Mouse (Mus musculus): ENCODE data around the gene Mxra8.
A peak's percentile ranks its signal among the peaks of the same experiment; 100 is the strongest.

Gene Mxra8

GRCm38 (mm10) chr4:155837404-155838010 is 2.0 kb upstream of the Mxra8 start:
- DNase-seq (ENCODE audit: low spot score in 2 of 2), result no peak

GRCm38 (mm10) chr4:155838187-155839153 is 1.0 kb upstream of the Mxra8 start:
- no peak for DNase-seq (ENCODE audit: low spot score in 2 of 2)

- DNase-seq (ENCODE audit: low spot score in 2 of 2), result no peak
Observed at GRCm38 (mm10) chr4:155840076-155841002, 859 bp downstream of the Mxra8 start.

GRCm38 (mm10) chr4:155841003-155841454 is 1.5 kb downstream of the Mxra8 start:
- peak; percentile 78 to 80 for DNase-seq (ENCODE audit: low spot score in 2 of 2)

GRCm38 (mm10) chr4:155841651-155842270 is 2.3 kb downstream of the Mxra8 start:
- no peak for DNase-seq (ENCODE audit: low spot score in 2 of 2)

GRCm38 (mm10) chr4:155843231-155843630 is 3.8 kb downstream of the Mxra8 start:
- no peak for DNase-seq (ENCODE audit: low spot score in 2 of 2)

GRCm38 (mm10) chr4:155846871-155847578 is 7.5 kb downstream of the Mxra8 start, which contains the start of gene Dvl1:
Gene Dvl1, plus strand, starts transcription at chr4:155847402.
- DNase-seq (ENCODE audit: low spot score in 2 of 2), result peak; percentile 87 to 88

- peak; percentile 24 to 38 for DNase-seq (ENCODE audit: low spot score in 2 of 2)
Observed at GRCm38 (mm10) chr4:155847591-155848352, 8.3 kb downstream of the Mxra8 start.

GRCm38 (mm10) chr4:155848434-155849095 is 9.1 kb downstream of the Mxra8 start:
- no peak for DNase-seq (ENCODE audit: low spot score in 2 of 2)

GRCm38 (mm10) chr4:155849391-155849790 is 9.9 kb downstream of the Mxra8 start:
- no peak for DNase-seq (ENCODE audit: low spot score in 2 of 2)

- DNase-seq (ENCODE audit: low spot score in 2 of 2), result no peak
Observed at GRCm38 (mm10) chr4:155849792-155850451, 10.4 kb downstream of the Mxra8 start.

GRCm38 (mm10) chr4:155851368-155851767 is 11.9 kb downstream of the Mxra8 start:
- DNase-seq (ENCODE audit: low spot score in 2 of 2), result no peak

GRCm38 (mm10) chr4:155851951-155852411 is 12.5 kb downstream of the Mxra8 start:
- no peak for DNase-seq (ENCODE audit: low spot score in 2 of 2)

GRCm38 (mm10) chr4:155853421-155853820 is 13.9 kb downstream of the Mxra8 start:
- DNase-seq (ENCODE audit: low spot score in 2 of 2), result no peak

GRCm38 (mm10) chr4:155854991-155855390 is 15.5 kb downstream of the Mxra8 start:
- DNase-seq (ENCODE audit: low spot score in 2 of 2), result no peak

GRCm38 (mm10) chr4:155856071-155856470 is 16.6 kb downstream of the Mxra8 start:
- DNase-seq (ENCODE audit: low spot score in 2 of 2), result no peak

GRCm38 (mm10) chr4:155856881-155857280 is 17.4 kb downstream of the Mxra8 start:
- no peak for DNase-seq (ENCODE audit: low spot score in 2 of 2)

GRCm38 (mm10) chr4:155859318-155859717 is 19.8 kb downstream of the Mxra8 start:
- DNase-seq (ENCODE audit: low spot score in 2 of 2), result no peak

- DNase-seq (ENCODE audit: low spot score in 2 of 2), result no peak
Observed at GRCm38 (mm10) chr4:155861787-155862186, 22.3 kb downstream of the Mxra8 start.
